Mouse (Mus musculus): ENCODE measurements around the gene Gm38431. TPM values are rescaled to one million over a fixed set of nuclear protein-coding genes. Genes with fewer than 3 reads are reported as not detected.

The Gm38431 gene
- polyA plus RNA-seq, 1 experiment from 2014 or later = 0.91 TPM

DNA sequence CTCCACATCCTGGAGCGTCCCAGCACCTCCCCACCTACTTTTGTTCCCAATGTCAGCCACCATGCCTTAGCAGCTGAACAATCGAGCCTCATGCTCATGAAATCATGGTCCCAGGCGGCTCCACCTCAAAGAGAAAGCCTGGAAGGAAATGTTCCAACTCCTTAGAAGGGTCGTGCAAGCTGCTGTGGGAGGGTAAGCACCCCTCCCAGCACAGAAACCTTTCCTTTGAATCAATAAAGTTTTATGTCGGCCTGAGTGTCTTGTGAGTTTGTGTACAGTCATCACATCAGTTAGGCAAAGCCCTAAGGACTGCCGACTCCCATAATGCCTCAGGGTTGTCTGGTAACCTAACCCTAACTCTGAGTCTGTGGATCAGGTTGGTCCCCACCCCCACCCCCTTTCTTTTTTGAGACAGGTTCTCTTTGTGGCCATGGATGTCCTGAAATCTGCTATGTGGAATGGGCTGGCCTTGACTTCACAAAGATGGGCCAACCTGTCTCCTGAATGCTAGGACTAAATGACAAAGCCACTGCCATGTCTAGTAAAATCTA, 63.2 kb downstream of the Gm38431 start:
- DNase-seq (ENCODE audit: low spot score) = no peak

DNA sequence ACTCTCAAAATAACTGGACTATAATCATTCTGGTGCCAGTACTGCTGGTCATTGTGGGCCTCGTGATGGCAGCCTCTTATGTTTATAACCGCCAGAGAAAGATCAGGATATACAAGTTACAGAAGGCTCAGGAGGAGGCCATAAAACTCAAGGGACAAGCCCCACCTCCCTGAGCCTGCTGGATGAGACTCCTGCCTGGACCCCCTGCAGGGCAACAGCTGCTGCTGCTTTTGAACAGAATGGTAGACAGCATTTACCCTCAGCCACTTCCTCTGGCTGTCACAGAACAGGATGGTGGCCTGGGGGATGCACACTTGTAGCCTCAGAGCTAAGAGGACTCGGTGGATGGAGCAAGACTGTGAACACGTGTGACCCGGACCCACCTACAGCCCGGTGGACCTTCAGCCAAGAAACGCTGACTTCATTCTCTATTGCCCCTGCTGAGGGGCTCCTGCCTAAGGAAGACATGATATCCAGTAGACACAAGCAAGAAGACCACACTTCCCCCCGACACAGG, 64.0 kb downstream of the Gm38431 start:
- ATAC-seq (replicated peaks; ENCODE audit: low FRiP score, low read depth) (no peak), DNase-seq (ENCODE audit: low spot score) (no peak)
- TF ChIP-seq CTCF (IDR thresholded peaks at IDR 0.05; ENCODE audit: low read depth) = no peak
- no peak overlapping the region for H3K27ac ChIP-seq
- no peaks in the 10 kb centered on the region for H3K36me3 ChIP-seq (ENCODE audit: insufficient read depth, low read length)
- 54% methylated on average over 8 of the region's 8 CpGs for WGBS
- H3K4me1 ChIP-seq (replicated peaks; ENCODE audit: insufficient read depth, low read length) = peaks cover 25% of the 10 kb centered on the region
- H3K9ac ChIP-seq (ENCODE audit: low read depth, low read length) = no peak overlapping the region
- H3K27me3 ChIP-seq (ENCODE audit: insufficient read depth, low read length) = peaks cover 10% of the 10 kb centered on the region
- no peak overlapping the region for H3K4me2 ChIP-seq (ENCODE audit: low read length)
- H3K4me3 ChIP-seq (replicated peaks; ENCODE audit: low read depth, low read length) = no peak overlapping the region
- H3K9me3 ChIP-seq (replicated peaks; ENCODE audit: low read length) = no peaks in the 10 kb centered on the region

More for the DNA sequence above, 63.2 kb downstream of the Gm38431 start:
- 63% methylated on average over 6 of the region's 6 CpGs for WGBS
- Histone ChIP-seq H3K4me1 (replicated peaks; ENCODE audit: insufficient read depth, low read length) (peaks cover 25% of the 10 kb centered on the region), H3K36me3 (ENCODE audit: insufficient read depth, low read length) (no peaks in the 10 kb centered on the region), H3K9me3 (replicated peaks; ENCODE audit: low read length) (no peaks in the 10 kb centered on the region), H3K27me3 (ENCODE audit: insufficient read depth, low read length) (peaks cover 14% of the 10 kb centered on the region), H3K27ac (no peak overlapping the region), H3K4me2 (ENCODE audit: low read length) (no peak overlapping the region), H3K4me3 (replicated peaks; ENCODE audit: low read depth, low read length) (no peak overlapping the region), H3K9ac (ENCODE audit: low read depth, low read length) (no peak overlapping the region)
- ATAC-seq (replicated peaks; ENCODE audit: low FRiP score, low read depth) = no peak
- no peak for TF ChIP-seq CTCF (IDR thresholded peaks at IDR 0.05; ENCODE audit: low read depth)

DNA sequence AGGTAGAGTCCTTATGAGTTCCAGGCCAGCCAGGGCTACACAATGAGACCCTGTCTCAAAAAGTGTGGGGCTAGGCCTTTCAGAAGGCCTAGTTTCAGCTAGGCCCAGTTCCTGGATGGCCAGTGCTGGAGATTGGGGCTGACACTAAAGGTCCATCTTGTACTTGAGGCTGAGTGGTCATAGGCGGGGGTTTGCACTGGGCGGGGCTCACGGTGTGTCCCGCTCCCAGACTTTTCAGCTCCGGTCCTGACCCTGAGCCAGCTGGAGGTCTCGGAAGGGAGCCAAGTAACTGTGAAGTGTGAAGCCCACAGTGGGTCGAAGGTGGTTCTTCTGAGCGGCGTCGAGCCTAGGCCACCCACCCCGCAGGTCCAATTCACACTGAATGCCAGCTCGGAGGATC, 64.9 kb downstream of the Gm38431 start:
- H3K27ac ChIP-seq = no peak overlapping the region
- H3K9ac ChIP-seq (ENCODE audit: low read depth, low read length) = no peak overlapping the region
- no peaks in the 10 kb centered on the region for H3K9me3 ChIP-seq (replicated peaks; ENCODE audit: low read length)
- H3K36me3 ChIP-seq (ENCODE audit: insufficient read depth, low read length) = no peaks in the 10 kb centered on the region
- H3K27me3 ChIP-seq (ENCODE audit: insufficient read depth, low read length) = peaks cover under 1% of the 10 kb centered on the region; the same call in 1 of the 2 replicates
- H3K4me1 ChIP-seq (replicated peaks; ENCODE audit: insufficient read depth, low read length) = peaks cover 17% of the 10 kb centered on the region
- no peak overlapping the region for H3K4me2 ChIP-seq (ENCODE audit: low read length)
- DNase-seq (ENCODE audit: low spot score) (no peak), ATAC-seq (replicated peaks; ENCODE audit: low FRiP score, low read depth) (no peak)
- TF ChIP-seq CTCF (IDR thresholded peaks at IDR 0.05; ENCODE audit: low read depth) = no peak
- WGBS = 84% methylated on average over 12 of the region's 12 CpGs
- H3K4me3 ChIP-seq (replicated peaks; ENCODE audit: low read depth, low read length) = no peak overlapping the region

DNA sequence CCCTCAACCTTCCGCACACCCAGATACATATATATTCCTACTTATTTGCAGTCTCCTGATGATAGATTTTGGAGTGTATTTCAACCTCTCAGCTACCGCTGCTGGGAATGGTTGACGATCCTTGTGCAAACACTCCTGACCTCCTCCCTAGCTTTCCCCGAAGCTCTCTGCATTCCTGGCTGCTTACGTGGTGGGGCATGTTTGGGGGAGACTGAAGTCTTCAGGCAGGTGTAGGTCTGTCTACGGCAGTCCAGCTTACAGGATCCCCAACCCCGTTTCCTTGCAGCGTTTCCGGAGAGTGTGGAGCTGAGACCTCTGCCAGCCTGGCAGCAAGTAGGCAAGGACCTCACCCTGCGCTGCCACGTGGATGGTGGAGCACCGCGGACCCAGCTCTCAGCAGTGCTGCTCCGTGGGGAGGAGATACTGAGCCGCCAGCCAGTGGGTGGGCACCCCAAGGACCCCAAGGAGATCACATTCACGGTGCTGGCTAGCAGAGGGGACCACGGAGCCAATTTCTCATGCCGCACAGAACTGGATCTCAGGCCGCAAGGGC, 66.5 kb downstream of the Gm38431 start:
- H3K4me3 ChIP-seq (replicated peaks; ENCODE audit: low read depth, low read length) = no peak overlapping the region
- H3K9ac ChIP-seq (ENCODE audit: low read depth, low read length) = no peak overlapping the region
- H3K9me3 ChIP-seq (replicated peaks; ENCODE audit: low read length) = no peaks in the 10 kb centered on the region
- DNase-seq (ENCODE audit: low spot score) = no peak
- H3K27ac ChIP-seq = no peak overlapping the region
- no peak for ATAC-seq (replicated peaks; ENCODE audit: low FRiP score, low read depth)
- H3K36me3 ChIP-seq (ENCODE audit: insufficient read depth, low read length) = no peaks in the 10 kb centered on the region
- no peak for TF ChIP-seq CTCF (IDR thresholded peaks at IDR 0.05; ENCODE audit: low read depth)
- no peak overlapping the region for H3K4me2 ChIP-seq (ENCODE audit: low read length)
- 70% methylated on average over 19 of the region's 19 CpGs for WGBS
- no peaks in the 10 kb centered on the region for H3K27me3 ChIP-seq (ENCODE audit: insufficient read depth, low read length)
- peaks cover 11% of the 10 kb centered on the region; the same call in 1 of the 2 replicates for H3K4me1 ChIP-seq (replicated peaks; ENCODE audit: insufficient read depth, low read length)

DNA sequence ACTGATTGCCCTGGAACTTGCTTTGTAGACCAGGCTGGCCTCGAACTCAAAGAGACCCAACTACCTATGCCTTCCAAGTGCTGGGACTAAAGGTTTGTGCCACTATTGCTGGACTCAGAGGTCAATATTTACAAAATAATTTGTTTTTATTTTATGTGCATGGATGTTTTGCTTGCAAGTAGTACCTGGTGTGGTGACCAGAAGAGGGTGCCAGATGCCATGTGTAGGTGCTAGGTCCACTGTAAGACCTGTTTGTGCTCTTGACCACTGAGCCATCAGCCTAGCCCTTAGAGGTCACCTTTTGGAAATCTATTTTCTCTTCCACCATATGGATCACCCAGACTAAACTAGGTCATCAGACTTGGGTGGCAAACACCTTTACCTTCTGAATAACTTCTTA, 69.1 kb downstream of the Gm38431 start:
- no peak overlapping the region for H3K9ac ChIP-seq (ENCODE audit: low read depth, low read length)
- TF ChIP-seq CTCF (IDR thresholded peaks at IDR 0.05; ENCODE audit: low read depth) = peak; percentile 32; the same call in 1 of the 2 replicates
- 85% methylated on average over 1 of the region's 1 CpGs for WGBS
- DNase-seq (ENCODE audit: low spot score) (no peak), ATAC-seq (replicated peaks; ENCODE audit: low FRiP score, low read depth) (no peak)
- H3K4me2 ChIP-seq (ENCODE audit: low read length) = no peak overlapping the region
- H3K27ac ChIP-seq = no peak overlapping the region
- no peaks in the 10 kb centered on the region for H3K36me3 ChIP-seq (ENCODE audit: insufficient read depth, low read length)
- H3K4me1 ChIP-seq (replicated peaks; ENCODE audit: insufficient read depth, low read length) = no peaks in the 10 kb centered on the region
- H3K27me3 ChIP-seq (ENCODE audit: insufficient read depth, low read length) = no peaks in the 10 kb centered on the region
- no peaks in the 10 kb centered on the region for H3K9me3 ChIP-seq (replicated peaks; ENCODE audit: low read length)
- H3K4me3 ChIP-seq (replicated peaks; ENCODE audit: low read depth, low read length) = no peak overlapping the region

DNA sequence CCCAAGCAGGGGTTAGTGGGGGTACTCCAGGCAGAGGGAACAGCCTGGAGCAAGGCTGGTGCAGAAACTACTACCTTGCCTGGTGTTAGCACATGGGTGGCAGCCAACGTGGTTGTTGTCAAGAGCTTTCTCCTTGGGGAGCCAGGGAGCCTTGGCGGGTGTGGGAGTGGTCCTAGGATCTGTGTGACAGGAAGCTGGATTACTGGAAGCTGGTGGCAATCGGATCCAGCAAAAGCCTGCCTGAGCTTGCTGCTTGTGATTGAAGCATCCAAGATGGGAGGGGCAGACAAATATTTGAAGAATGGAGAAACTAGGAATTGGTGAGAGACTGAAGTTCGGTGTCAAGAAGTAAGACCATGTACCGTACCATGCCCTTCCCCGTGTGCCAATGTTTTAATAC, 69.5 kb downstream of the Gm38431 start:
- WGBS = 58% methylated on average over 6 of the region's 6 CpGs
- Histone ChIP-seq H3K9me3 (replicated peaks; ENCODE audit: low read length) (no peaks in the 10 kb centered on the region), H3K4me3 (replicated peaks; ENCODE audit: low read depth, low read length) (no peak overlapping the region), H3K4me1 (replicated peaks; ENCODE audit: insufficient read depth, low read length) (no peaks in the 10 kb centered on the region), H3K27me3 (ENCODE audit: insufficient read depth, low read length) (peaks cover 3% of the 10 kb centered on the region), H3K4me2 (ENCODE audit: low read length) (no peak overlapping the region), H3K27ac (no peak overlapping the region), H3K36me3 (ENCODE audit: insufficient read depth, low read length) (no peaks in the 10 kb centered on the region), H3K9ac (ENCODE audit: low read depth, low read length) (no peak overlapping the region)
- ATAC-seq (replicated peaks; ENCODE audit: low FRiP score, low read depth) = no peak
- no peak for TF ChIP-seq CTCF (IDR thresholded peaks at IDR 0.05; ENCODE audit: low read depth)
- no peak for DNase-seq (ENCODE audit: low spot score)
